Mouse (Mus musculus): ENCODE measurements at regions not wholly inside any gene's neighbourhood (a gene's known extent, or its start where the extent isn't known, plus 50 kb on each side); places are given as distances from the start of the nearest gene placed in this dataset.

- Histone ChIP-seq H3K9me3 (replicated peaks; ENCODE audit: low read length) (no peaks in the 10 kb centered on the region), H3K4me3 (replicated peaks; ENCODE audit: low read depth, low read length) (no peak overlapping the region), H3K4me1 (replicated peaks; ENCODE audit: insufficient read depth, low read length) (no peaks in the 10 kb centered on the region), H3K9ac (ENCODE audit: low read depth, low read length) (no peak overlapping the region), H3K4me2 (ENCODE audit: low read length) (no peak overlapping the region), H3K27ac (no peak overlapping the region), H3K36me3 (ENCODE audit: insufficient read depth, low read length) (no peaks in the 10 kb centered on the region), H3K27me3 (ENCODE audit: insufficient read depth, low read length) (no peaks in the 10 kb centered on the region)
- TF ChIP-seq CTCF (IDR thresholded peaks at IDR 0.05; ENCODE audit: low read depth) = no peak
- ATAC-seq (replicated peaks; ENCODE audit: low FRiP score, low read depth) (no peak), DNase-seq (ENCODE audit: low spot score) (no peak)
Observed at GRCm38 (mm10) chr4:64945547-64945946, 178.4 kb upstream of the Pappa start.

- Histone ChIP-seq H3K36me3 (ENCODE audit: insufficient read depth, low read length) (no peaks in the 10 kb centered on the region), H3K4me2 (ENCODE audit: low read length) (no peak overlapping the region), H3K27me3 (ENCODE audit: insufficient read depth, low read length) (no peaks in the 10 kb centered on the region), H3K4me3 (replicated peaks; ENCODE audit: low read depth, low read length) (no peak overlapping the region), H3K27ac (no peak overlapping the region), H3K4me1 (replicated peaks; ENCODE audit: insufficient read depth, low read length) (no peaks in the 10 kb centered on the region), H3K9me3 (replicated peaks; ENCODE audit: low read length) (no peaks in the 10 kb centered on the region), H3K9ac (ENCODE audit: low read depth, low read length) (no peak overlapping the region)
- ATAC-seq (replicated peaks; ENCODE audit: low FRiP score, low read depth) (no peak), DNase-seq (ENCODE audit: low spot score) (no peak)
- no peak for TF ChIP-seq CTCF (IDR thresholded peaks at IDR 0.05; ENCODE audit: low read depth)
Observed at GRCm38 (mm10) chr4:64952651-64953050, 171.3 kb upstream of the Pappa start.

GRCm38 (mm10) chr4:64958843-64959242 lies 165.1 kb upstream of the Pappa start:
- H3K4me2 ChIP-seq (ENCODE audit: low read length) = no peak overlapping the region
- H3K27me3 ChIP-seq (ENCODE audit: insufficient read depth, low read length) = no peaks in the 10 kb centered on the region
- 48% methylated on average over 4 of the region's 4 CpGs for WGBS
- no peak overlapping the region for H3K27ac ChIP-seq
- no peaks in the 10 kb centered on the region for H3K4me1 ChIP-seq (replicated peaks; ENCODE audit: insufficient read depth, low read length)
- no peak for TF ChIP-seq CTCF (IDR thresholded peaks at IDR 0.05; ENCODE audit: low read depth)
- no peaks in the 10 kb centered on the region for H3K9me3 ChIP-seq (replicated peaks; ENCODE audit: low read length)
- H3K9ac ChIP-seq (ENCODE audit: low read depth, low read length) = no peak overlapping the region
- DNase-seq (ENCODE audit: low spot score) (peak; percentile 53), ATAC-seq (replicated peaks; ENCODE audit: low FRiP score, low read depth) (no peak)
- H3K36me3 ChIP-seq (ENCODE audit: insufficient read depth, low read length) = no peaks in the 10 kb centered on the region
- no peak overlapping the region for H3K4me3 ChIP-seq (replicated peaks; ENCODE audit: low read depth, low read length)

DNA sequence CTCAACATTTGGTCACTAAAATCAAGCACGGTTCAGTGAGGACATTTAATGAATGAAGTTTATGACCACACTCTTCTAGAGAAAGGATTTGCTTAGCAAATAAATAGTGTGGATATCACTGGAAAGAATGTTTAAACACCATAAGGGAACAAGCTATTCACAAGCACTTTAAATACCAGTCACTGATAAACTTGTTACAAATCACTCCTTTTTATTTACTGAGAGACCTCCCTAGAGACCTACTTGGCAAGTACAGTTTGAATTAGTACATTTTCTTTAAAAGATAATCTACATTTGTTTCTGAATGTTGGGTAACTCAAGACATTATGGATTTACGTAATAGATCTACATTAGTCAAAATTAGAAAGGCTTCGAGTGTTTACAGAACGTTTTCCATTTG lies 162.2 kb upstream of the Pappa start:
- no peak for TF ChIP-seq CTCF (IDR thresholded peaks at IDR 0.05; ENCODE audit: low read depth)
- DNase-seq (ENCODE audit: low spot score) (peak; percentile 76), ATAC-seq (replicated peaks; ENCODE audit: low FRiP score, low read depth) (no peak)
- no peaks in the 10 kb centered on the region for H3K4me1 ChIP-seq (replicated peaks; ENCODE audit: insufficient read depth, low read length)
- H3K9me3 ChIP-seq (replicated peaks; ENCODE audit: low read length) = no peaks in the 10 kb centered on the region
- no peak overlapping the region for H3K27ac ChIP-seq
- no peak overlapping the region for H3K4me2 ChIP-seq (ENCODE audit: low read length)
- no peak overlapping the region for H3K4me3 ChIP-seq (replicated peaks; ENCODE audit: low read depth, low read length)
- no peak overlapping the region for H3K9ac ChIP-seq (ENCODE audit: low read depth, low read length)
- no peaks in the 10 kb centered on the region for H3K36me3 ChIP-seq (ENCODE audit: insufficient read depth, low read length)
- 59% methylated on average over 4 of the region's 4 CpGs for WGBS
- H3K27me3 ChIP-seq (ENCODE audit: insufficient read depth, low read length) = no peaks in the 10 kb centered on the region

All from kidney, postnatal 0 days (tissue).